Mouse (Mus musculus): ENCODE data around the gene Rnf168. TPM values are rescaled to one million over a fixed set of nuclear protein-coding genes. Genes with fewer than 3 reads are reported as not detected.

The Rnf168 gene
- total RNA-seq (2023) = 10 to 100 TPM; 14.0 to 14.2 TPM

DNA sequence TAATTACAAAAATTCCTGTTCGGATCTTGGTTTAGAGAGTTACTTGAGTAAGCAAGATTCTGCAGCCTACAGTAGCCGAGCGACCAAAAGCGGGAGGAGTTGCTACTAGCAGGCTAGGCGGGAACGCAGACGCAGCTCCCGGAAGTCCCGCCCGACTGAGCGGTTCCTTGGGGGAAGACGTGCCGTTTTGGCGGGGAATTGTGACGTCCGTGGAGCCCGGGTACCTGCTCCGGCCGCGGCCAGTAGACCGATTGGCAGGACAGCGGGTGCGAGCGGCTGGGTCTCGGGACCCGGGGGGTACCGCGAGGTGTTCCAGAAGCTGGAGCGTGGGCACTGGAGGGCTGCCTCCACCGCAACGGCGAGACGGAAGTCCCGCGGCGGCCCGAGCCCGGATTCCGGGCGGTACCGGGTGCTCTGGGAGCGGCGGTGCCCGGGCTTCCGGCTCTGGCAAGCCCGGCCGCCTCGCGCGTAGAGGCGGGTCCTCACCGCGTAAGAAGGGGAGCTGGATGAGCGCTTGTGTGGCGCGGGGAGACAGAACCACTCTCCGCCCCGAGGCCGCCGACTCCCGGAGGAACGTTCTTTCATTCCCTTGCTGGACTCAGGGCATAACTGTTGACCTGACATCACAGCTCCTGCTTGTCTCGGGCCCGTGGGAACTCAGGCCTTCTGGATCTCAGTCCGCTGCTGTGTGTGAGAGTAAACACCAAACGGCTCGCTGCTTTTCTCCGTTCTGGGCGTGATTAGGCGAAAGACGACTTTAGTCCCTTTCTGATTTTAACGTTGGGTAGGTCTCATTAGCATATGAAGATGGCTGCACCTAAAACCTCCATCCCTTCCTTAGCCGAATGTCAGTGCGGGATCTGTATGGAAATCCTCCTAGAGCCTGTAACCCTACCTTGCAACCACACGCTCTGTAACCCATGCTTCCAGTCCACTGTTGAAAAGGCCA lies at the start of gene Rnf168:
Gene Rnf168 (plus strand): TSS at position 152 of the 949 bp plus-strand sequence.

DNA sequence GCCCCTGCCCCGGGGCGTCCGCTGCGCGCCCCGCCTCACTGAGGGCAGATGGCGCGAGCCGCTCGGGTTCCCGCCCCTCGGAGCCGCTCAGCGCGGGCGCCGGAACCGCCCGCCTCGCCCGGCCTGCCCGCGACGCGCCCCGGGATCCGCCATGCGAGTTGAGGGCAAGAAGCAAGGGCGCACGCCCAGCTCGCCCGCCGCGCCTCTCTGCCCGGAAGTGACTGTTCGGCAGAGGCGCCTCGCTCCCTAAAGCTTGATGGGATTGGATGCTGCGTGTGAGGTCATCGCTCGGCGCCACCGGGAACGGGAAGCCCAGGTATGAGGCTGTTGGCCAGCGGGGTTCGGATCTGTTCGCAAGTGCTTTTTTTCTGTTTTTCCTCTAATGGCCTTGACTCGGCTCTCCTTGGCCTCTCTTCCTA lies 30.3 kb upstream of the Rnf168 start, which contains the start of the genes Fbxo45 and Wdr53:
Gene Fbxo45 (minus strand): TSS at position 207 of the 419 bp plus-strand sequence.
Gene Wdr53 (plus strand): TSS at position 276 of the 419 bp plus-strand sequence.

DNA sequence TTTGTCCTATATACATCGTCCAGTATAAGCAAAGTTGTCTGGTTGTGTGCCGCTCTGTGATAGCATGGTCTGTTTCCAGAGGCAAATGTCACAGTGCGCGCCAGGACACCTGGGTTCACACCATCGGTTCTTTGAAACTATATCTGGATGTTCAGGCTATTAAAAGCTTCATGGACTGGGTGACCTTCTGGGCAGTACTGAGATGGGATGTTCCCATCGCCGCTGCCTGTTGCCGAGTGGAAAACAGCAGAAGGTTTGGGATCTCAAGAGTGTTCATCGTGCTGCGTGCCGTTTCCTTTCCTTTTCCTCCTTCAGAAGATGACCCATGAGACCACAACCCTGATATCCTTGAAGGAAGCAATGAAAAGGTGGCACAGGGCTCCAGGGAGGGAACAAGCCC lies 6.0 kb upstream of the Rnf168 start, which contains the start of gene Smco1:
Gene Smco1 (plus strand): TSS at position 178 of the 400 bp plus-strand sequence.

DNA sequence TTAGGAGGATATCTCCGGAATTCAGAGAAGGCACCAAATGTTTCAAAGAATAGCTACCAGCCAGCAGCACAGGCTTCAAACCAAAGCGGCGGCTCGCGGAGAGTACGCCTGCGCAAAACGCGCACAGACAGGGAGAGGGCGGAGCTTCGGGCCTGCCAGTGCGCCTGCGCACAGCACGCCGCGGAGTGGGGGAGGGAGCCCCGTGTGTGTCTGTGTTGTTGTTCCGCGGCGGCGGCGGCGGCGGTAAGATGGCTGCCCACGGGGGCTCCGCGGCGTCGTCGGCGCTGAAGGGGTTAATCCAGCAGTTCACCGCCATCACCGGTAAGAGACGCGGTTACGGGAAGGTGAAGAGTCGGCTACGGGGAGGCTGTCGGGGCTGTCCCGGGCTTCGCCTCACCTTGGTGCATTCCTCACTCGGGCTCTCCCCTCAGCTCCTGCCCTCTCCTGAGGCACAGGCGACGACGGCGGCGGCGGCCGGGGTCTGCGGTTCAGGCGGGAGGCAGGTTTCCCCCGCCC lies 54.8 kb downstream of the Rnf168 start, which contains the start of gene Ubxn7:
Gene Ubxn7 (plus strand): TSS at position 218 of the 516 bp plus-strand sequence.

Other genes with a start within 250 kb of the Rnf168 start
- gene Pak2, start 198.1 kb upstream of the Rnf168 start, total RNA-seq (2023) = 10 to 100 TPM; 83.5 to 88.0 TPM
- 10 to 100 TPM; 32.8 to 39.1 TPM for gene Pigx, start 177.7 kb upstream of the Rnf168 start, total RNA-seq (2023)
- 1 to 10 TPM; 2.6 to 3.1 TPM for gene Cep19, start 177.7 kb upstream of the Rnf168 start, total RNA-seq (2023)
- 100 to 1,000 TPM; 408 to 451 TPM for gene Nrros, start 111.9 kb upstream of the Rnf168 start, total RNA-seq (2023)
- gene Bex6, start 97.6 kb upstream of the Rnf168 start, total RNA-seq (2023) = 1 to 10 TPM; 2.2 to 5.3 TPM
- 1 to 10 TPM; 7.3 to 7.6 TPM for gene Fbxo45, start 30.3 kb upstream of the Rnf168 start, total RNA-seq (2023)
- gene Wdr53, start 30.2 kb upstream of the Rnf168 start, total RNA-seq (2023) = 10 to 100 TPM in 1 of 2 experiments, 1 to 10 TPM in 1; 8.7 to 12.8 TPM
- under 1 TPM; 0.58 to 0.64 TPM for gene Smco1, start 6.0 kb upstream of the Rnf168 start, total RNA-seq (2023)
- 10 to 100 TPM; 40.0 to 60.9 TPM for gene Ubxn7, start 54.8 kb downstream of the Rnf168 start, total RNA-seq (2023)
- not detected for gene Tm4sf19, start 123.0 kb downstream of the Rnf168 start, total RNA-seq (2023)
- 10 to 100 TPM; 11.4 to 15.2 TPM for gene Tctex1d2, start 142.2 kb downstream of the Rnf168 start, total RNA-seq (2023)
- 100 to 1,000 TPM; 123 to 140 TPM for gene Pcyt1a, start 153.5 kb downstream of the Rnf168 start, total RNA-seq (2023)
- not detected for gene Slc51a, start 210.4 kb downstream of the Rnf168 start, total RNA-seq (2023)
- not detected for gene Zdhhc19, start 218.8 kb downstream of the Rnf168 start, total RNA-seq (2023)